Mouse (Mus musculus): ENCODE data around the gene S100a6. TPM values are rescaled to one million over a fixed set of nuclear protein-coding genes. Genes with fewer than 3 reads are reported as not detected.

S100a6 gene
- total RNA-seq, 1 experiment, result 912 TPM

GRCm38 (mm10) chr3:90614148-90614530, 1.5 kb downstream of the S100a6 start:
- H3K36me3 ChIP-seq (ENCODE audit: control insufficient read depth, insufficient read depth, low read length, poor library complexity, severe bottlenecking), result no peaks in the 10 kb centered on the region
- no peak overlapping the region for H3K27ac ChIP-seq (ENCODE audit: insufficient read depth, low read depth, low read length, poor library complexity, severe bottlenecking)
- peaks cover 0 to 15% of the 10 kb centered on the region in 2 experiments; a peak in 1 of 4 replicates for H3K4me1 ChIP-seq (ENCODE audit: control insufficient read depth in 2 of 2, insufficient read depth in 2 of 2, low read length in 2 of 2, poor library complexity in 1 of 2)
- no peak overlapping the region for H3K4me3 ChIP-seq (ENCODE audit: insufficient read depth in 1 of 2, low read depth in 1 of 2, low read length in 2 of 2, poor library complexity in 1 of 2, severe bottlenecking in 1 of 2)
- no peaks in the 10 kb centered on the region for H3K9me3 ChIP-seq (ENCODE audit: control insufficient read depth, insufficient read depth, low read depth, low read length)
- no peak overlapping the region for H3K9ac ChIP-seq (ENCODE audit: insufficient read depth, low read depth, low read length, poor library complexity, severe bottlenecking)
- no peak for DNase-seq (ENCODE audit: low read depth, low spot score)
- in situ Hi-C loops (cut with MboI; ENCODE audit: low sequenced_read_pairs in 2 of 2, unreplicated experiment in 2 of 2), result no loop called here
- TF ChIP-seq ZNF384 (IDR thresholded peaks at IDR 0.05; ENCODE audit: low read depth, low read length) (no peak), CHD2 (IDR thresholded peaks at IDR 0.05; ENCODE audit: low read depth, low read length) (no peak), ZC3H11A (IDR thresholded peaks at IDR 0.05; ENCODE audit: borderline replicate concordance, low read depth, low read length) (no peak), MAFK (IDR thresholded peaks at IDR 0.05; ENCODE audit: insufficient read depth, low read depth, low read length) (no peak), HCFC1 (IDR thresholded peaks at IDR 0.05; ENCODE audit: borderline replicate concordance, insufficient read depth, low read length) (no peak)

DNA sequence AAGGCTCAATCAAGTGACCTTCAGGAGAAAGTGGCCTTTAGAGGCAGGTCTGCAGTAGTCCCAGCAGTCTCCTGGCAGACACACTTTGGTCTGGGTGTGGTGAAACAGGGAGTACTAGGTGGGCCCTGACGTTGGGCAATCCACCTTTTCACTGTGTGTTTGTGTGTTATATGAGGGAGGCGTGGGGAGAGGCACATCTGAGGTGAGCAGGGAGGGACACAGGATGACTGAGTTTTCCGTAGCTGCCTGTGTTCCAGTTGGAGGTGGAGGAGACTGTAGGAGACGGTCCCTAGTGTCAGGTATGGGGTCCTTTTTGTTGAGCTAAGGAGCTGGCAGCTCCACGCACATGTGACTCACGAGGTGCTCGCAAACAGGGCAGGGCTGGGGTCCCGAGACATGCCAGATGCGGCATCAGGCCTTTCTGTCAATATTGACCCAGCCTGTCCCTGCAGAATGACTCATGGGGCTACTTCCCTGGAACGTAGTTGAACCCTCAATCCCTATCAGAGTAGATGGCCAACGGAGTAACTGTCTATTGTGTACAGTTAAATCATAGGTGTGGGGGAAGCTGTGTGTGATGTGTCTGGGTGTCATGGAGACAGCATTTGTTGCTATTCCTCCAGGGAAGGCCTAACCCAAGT, 2.0 kb downstream of the S100a6 start:
- in situ Hi-C loops (cut with MboI; ENCODE audit: low sequenced_read_pairs in 2 of 2, unreplicated experiment in 2 of 2), result no loop called here
- H3K27ac ChIP-seq (ENCODE audit: insufficient read depth, low read depth, low read length, poor library complexity, severe bottlenecking), result no peak overlapping the region
- H3K4me1 ChIP-seq (ENCODE audit: control insufficient read depth in 2 of 2, insufficient read depth in 2 of 2, low read length in 2 of 2, poor library complexity in 1 of 2), result peaks cover 0 to 15% of the 10 kb centered on the region in 2 experiments; a peak in 1 of 4 replicates
- DNase-seq (ENCODE audit: low read depth, low spot score), result no peak
- TF ChIP-seq MAFK (IDR thresholded peaks at IDR 0.05; ENCODE audit: insufficient read depth, low read depth, low read length) (no peak), HCFC1 (IDR thresholded peaks at IDR 0.05; ENCODE audit: borderline replicate concordance, insufficient read depth, low read length) (no peak), ZC3H11A (IDR thresholded peaks at IDR 0.05; ENCODE audit: borderline replicate concordance, low read depth, low read length) (no peak), CHD2 (IDR thresholded peaks at IDR 0.05; ENCODE audit: low read depth, low read length) (no peak), ZNF384 (IDR thresholded peaks at IDR 0.05; ENCODE audit: low read depth, low read length) (no peak)
- H3K9me3 ChIP-seq (ENCODE audit: control insufficient read depth, insufficient read depth, low read depth, low read length), result no peaks in the 10 kb centered on the region
- H3K9ac ChIP-seq (ENCODE audit: insufficient read depth, low read depth, low read length, poor library complexity, severe bottlenecking), result no peak overlapping the region
- H3K36me3 ChIP-seq (ENCODE audit: control insufficient read depth, insufficient read depth, low read length, poor library complexity, severe bottlenecking), result no peaks in the 10 kb centered on the region
- H3K4me3 ChIP-seq (ENCODE audit: insufficient read depth in 1 of 2, low read depth in 1 of 2, low read length in 2 of 2, poor library complexity in 1 of 2, severe bottlenecking in 1 of 2), result no peak overlapping the region

DNA sequence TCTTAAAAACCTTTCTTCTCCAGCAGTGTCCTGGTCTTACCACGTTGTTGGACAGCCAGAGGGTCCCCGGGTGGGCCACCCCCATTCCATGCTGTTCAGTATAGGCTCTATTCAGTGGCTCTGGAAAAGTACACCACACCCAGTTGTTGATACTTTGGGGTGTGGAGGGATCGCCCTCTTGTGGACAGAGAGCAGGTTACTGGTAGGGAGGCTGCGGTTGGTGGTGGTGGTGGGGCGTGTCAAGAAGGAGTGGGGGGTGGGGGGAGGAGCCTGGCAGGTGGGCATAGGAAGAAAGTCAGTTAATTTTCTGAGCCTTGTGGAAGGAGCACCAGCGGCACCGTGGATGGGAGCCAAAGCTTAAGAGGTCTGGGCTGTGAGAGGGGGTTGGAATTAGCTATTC, 2.7 kb downstream of the S100a6 start:
- H3K9me3 ChIP-seq (ENCODE audit: control insufficient read depth, insufficient read depth, low read depth, low read length), result no peaks in the 10 kb centered on the region
- H3K9ac ChIP-seq (ENCODE audit: insufficient read depth, low read depth, low read length, poor library complexity, severe bottlenecking), result no peak overlapping the region
- TF ChIP-seq ZC3H11A (IDR thresholded peaks at IDR 0.05; ENCODE audit: borderline replicate concordance, low read depth, low read length), result peak; percentile 45; the same call in 1 of the 2 replicates
- TF ChIP-seq ZNF384 (IDR thresholded peaks at IDR 0.05; ENCODE audit: low read depth, low read length), result no peak
- peaks cover 0 to 15% of the 10 kb centered on the region in 2 experiments; a peak in 1 of 4 replicates for H3K4me1 ChIP-seq (ENCODE audit: control insufficient read depth in 2 of 2, insufficient read depth in 2 of 2, low read length in 2 of 2, poor library complexity in 1 of 2)
- H3K36me3 ChIP-seq (ENCODE audit: control insufficient read depth, insufficient read depth, low read length, poor library complexity, severe bottlenecking), result no peaks in the 10 kb centered on the region
- in situ Hi-C loops (cut with MboI; ENCODE audit: low sequenced_read_pairs in 2 of 2, unreplicated experiment in 2 of 2), result no loop called here
- no peak overlapping the region for H3K27ac ChIP-seq (ENCODE audit: insufficient read depth, low read depth, low read length, poor library complexity, severe bottlenecking)
- H3K4me3 ChIP-seq (ENCODE audit: insufficient read depth in 1 of 2, low read depth in 1 of 2, low read length in 2 of 2, poor library complexity in 1 of 2, severe bottlenecking in 1 of 2), result no peak overlapping the region
- peak; percentile 70 for DNase-seq (ENCODE audit: low read depth, low spot score)

DNA sequence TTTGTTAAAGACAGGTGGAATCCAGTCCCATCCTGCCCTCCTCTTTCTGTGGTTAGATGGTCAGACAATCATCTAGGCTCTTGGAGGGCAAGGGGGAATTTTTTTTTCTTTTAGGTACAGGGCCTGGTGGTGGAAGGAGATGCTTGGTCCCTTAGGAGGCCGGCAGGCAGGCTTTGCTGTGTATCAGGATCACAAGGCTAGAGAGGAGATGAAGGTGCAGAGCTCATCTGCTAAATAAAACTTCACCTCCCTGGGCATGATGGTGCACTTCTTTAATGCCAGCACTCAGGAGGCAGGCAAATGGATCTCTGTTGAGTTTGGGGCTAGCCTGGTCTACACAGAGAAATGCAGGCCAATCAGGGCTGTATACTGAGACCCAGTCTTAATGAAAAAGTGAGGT, 3.2 kb downstream of the S100a6 start:
- H3K27ac ChIP-seq (ENCODE audit: insufficient read depth, low read depth, low read length, poor library complexity, severe bottlenecking), result no peak overlapping the region
- no peaks in the 10 kb centered on the region for H3K9me3 ChIP-seq (ENCODE audit: control insufficient read depth, insufficient read depth, low read depth, low read length)
- H3K36me3 ChIP-seq (ENCODE audit: control insufficient read depth, insufficient read depth, low read length, poor library complexity, severe bottlenecking), result no peaks in the 10 kb centered on the region
- in situ Hi-C loops (cut with MboI; ENCODE audit: low sequenced_read_pairs in 2 of 2, unreplicated experiment in 2 of 2), result no loop called here
- H3K9ac ChIP-seq (ENCODE audit: insufficient read depth, low read depth, low read length, poor library complexity, severe bottlenecking), result no peak overlapping the region
- DNase-seq (ENCODE audit: low read depth, low spot score), result no peak
- H3K4me3 ChIP-seq (ENCODE audit: insufficient read depth in 1 of 2, low read depth in 1 of 2, low read length in 2 of 2, poor library complexity in 1 of 2, severe bottlenecking in 1 of 2), result no peak overlapping the region
- peaks cover 0 to 15% of the 10 kb centered on the region in 2 experiments; a peak in 1 of 4 replicates for H3K4me1 ChIP-seq (ENCODE audit: control insufficient read depth in 2 of 2, insufficient read depth in 2 of 2, low read length in 2 of 2, poor library complexity in 1 of 2)
- no peak for TF ChIP-seq MAFK (IDR thresholded peaks at IDR 0.05; ENCODE audit: insufficient read depth, low read depth, low read length)
- no peak for TF ChIP-seq ZC3H11A (IDR thresholded peaks at IDR 0.05; ENCODE audit: borderline replicate concordance, low read depth, low read length)
- TF ChIP-seq CHD2 (IDR thresholded peaks at IDR 0.05; ENCODE audit: low read depth, low read length), result no peak
- no peak for TF ChIP-seq ZNF384 (IDR thresholded peaks at IDR 0.05; ENCODE audit: low read depth, low read length)
- no peak for TF ChIP-seq HCFC1 (IDR thresholded peaks at IDR 0.05; ENCODE audit: borderline replicate concordance, insufficient read depth, low read length)

Measured in ES-E14 (cell line).